Mouse (Mus musculus) neural tube, embryonic 13.5 days (tissue): ENCODE measurements around the gene Bbs5. TPM values are rescaled to one million over a fixed set of nuclear protein-coding genes. Genes with fewer than 3 reads are reported as not detected.
A peak's percentile ranks its signal among the peaks of the same experiment; 100 is the strongest.
"Not testable (repeated sequence)": the region's sequence is repeated elsewhere in the genome, so short reads cannot be mapped to it uniquely, and the experiment has no call there.

ENCODE experiments used
- ATAC-seq: fragments of 200-750 bp; cut with Nextera tagmentation; 2 replicates; pipeline ENCODE4 v1.8.0; 2017; ENCODE audit warnings: low read depth, mild to moderate bottlenecking, moderate TSS enrichment, moderate library complexity
- H3K27ac ChIP-seq: fragments of 300-500 bp; sonication (generic); replicated peaks from 2 replicates; pipeline ENCODE4 v1.5.1; 2015; ENCODE audit warnings: moderate library complexity, mild to moderate bottlenecking, inconsistent platforms
- H3K27me3 ChIP-seq: fragments of 300-500 bp; sonication (generic); 2 replicates; pipeline ENCODE4 v1.6.1; 2015; ENCODE audit warnings: mild to moderate bottlenecking, inconsistent platforms
- H3K36me3 ChIP-seq: fragments of 300-500 bp; sonication (generic); 2 replicates; pipeline ENCODE4 v1.6.1; 2015; ENCODE audit warnings: mild to moderate bottlenecking, inconsistent platforms
- H3K4me1 ChIP-seq: fragments of 300-500 bp; sonication (generic); replicated peaks from 2 replicates; pipeline ENCODE4 v1.6.1; 2015; ENCODE audit warnings: inconsistent platforms
- H3K4me2 ChIP-seq: fragments of 300-500 bp; sonication (generic); 2 replicates; pipeline ENCODE4 v1.6.1; 2015; ENCODE audit warnings: inconsistent platforms, mild to moderate bottlenecking, moderate library complexity
- H3K4me3 ChIP-seq: fragments of 300-500 bp; sonication (generic); 2 replicates; pipeline ENCODE4 v1.5.1; 2015; ENCODE audit warnings: mild to moderate bottlenecking, inconsistent platforms
- H3K9ac ChIP-seq: fragments of 300-500 bp; sonication (generic); 2 replicates; pipeline ENCODE4 v1.6.1; 2015; ENCODE audit warnings: moderate library complexity, mild to moderate bottlenecking, inconsistent platforms
- H3K9me3 ChIP-seq: fragments of 300-500 bp; sonication (generic); 2 replicates; pipeline ENCODE4 v1.6.1; 2016; ENCODE audit warnings: inconsistent platforms
- WGBS: fragments of 180-500 bp; shearing (Covaris S2); methylation state at CpG from one replicate; pipeline ENCODE4 v1.1.7; 2015; 5-methylcytosine and 5-hydroxymethylcytosine counted together
- polyA plus RNA-seq: library from polyadenylated mRNA; unstranded; fragments of >200 nt; fragmentation: Nextera tagmentation; extraction: Ambion mirVana; gene quantifications from 2 replicates; pipeline ENCODE4 v1.2.1, GENCODE M21; 2015

Gene Bbs5
- polyA plus RNA-seq, 1 experiment from 2014 or later = 25.8 TPM

GRCm38 (mm10) chr2:69635064-69635701 is 11.8 kb upstream of the Bbs5 start:
- Histone ChIP-seq H3K27ac (no peak overlapping the region), H3K4me2 (peak overlapping the region; percentile 50), H3K36me3 (no peaks in the 10 kb centered on the region), H3K27me3 (peaks cover 3% of the 10 kb centered on the region; the same call in 1 of the 2 replicates), H3K9me3 (no peaks in the 10 kb centered on the region), H3K9ac (0 out of 2 replicates have a peak overlapping the region, but pooled peaks have one; percentile 22), H3K4me1 (no peaks in the 10 kb centered on the region; the same call in 1 of the 2 replicates), H3K4me3 (peak overlapping the region; percentile 27)
- ATAC-seq = no peak
- WGBS = 12% methylated on average over 11 of the region's 11 CpGs

- H3K27me3 ChIP-seq = peaks cover 3% of the 10 kb centered on the region; the same call in 1 of the 2 replicates
- no peak for ATAC-seq
- H3K4me1 ChIP-seq = no peaks in the 10 kb centered on the region; the same call in 1 of the 2 replicates
- no peak overlapping the region for H3K9ac ChIP-seq
- 74% methylated on average over 6 of the region's 6 CpGs for WGBS
- no peak overlapping the region for H3K4me2 ChIP-seq
- no peak overlapping the region for H3K4me3 ChIP-seq
- H3K36me3 ChIP-seq = no peaks in the 10 kb centered on the region
- H3K9me3 ChIP-seq = no peaks in the 10 kb centered on the region
- no peak overlapping the region for H3K27ac ChIP-seq
Observed at GRCm38 (mm10) chr2:69635807-69636206, 11.2 kb upstream of the Bbs5 start.

- 78% methylated on average over 7 of the region's 7 CpGs for WGBS
- H3K36me3 ChIP-seq, ATAC-seq, H3K4me3 ChIP-seq, H3K9me3 ChIP-seq, H3K27ac ChIP-seq, H3K4me1 ChIP-seq, H3K9ac ChIP-seq, H3K27me3 ChIP-seq, H3K4me2 ChIP-seq: not testable (repeated sequence)
Observed at GRCm38 (mm10) chr2:69637989-69638388, 9.0 kb upstream of the Bbs5 start.

- H3K27ac ChIP-seq = no peak overlapping the region
- no peak overlapping the region for H3K9ac ChIP-seq
- no peaks in the 10 kb centered on the region for H3K36me3 ChIP-seq
- 0 out of 2 replicates have a peak overlapping the region, but pooled peaks have one; percentile 13 for H3K4me2 ChIP-seq
- no peak overlapping the region for H3K4me3 ChIP-seq
- peak; percentile 60; the same call in 1 of the 2 replicates for ATAC-seq
- H3K27me3 ChIP-seq = no peaks in the 10 kb centered on the region
- no peaks in the 10 kb centered on the region for H3K9me3 ChIP-seq
- WGBS = 46% methylated on average over 10 of the region's 10 CpGs
- no peaks in the 10 kb centered on the region; the same call in 1 of the 2 replicates for H3K4me1 ChIP-seq
Observed at GRCm38 (mm10) chr2:69640100-69640499, 6.9 kb upstream of the Bbs5 start.

- no peaks in the 10 kb centered on the region for H3K27me3 ChIP-seq
- no peak for ATAC-seq
Observed at GRCm38 (mm10) chr2:69644968-69645617, 1.9 kb upstream of the Bbs5 start.

GRCm38 (mm10) chr2:69649716-69650115 is 2.7 kb downstream of the Bbs5 start:
- no peak overlapping the region for H3K27ac ChIP-seq
- no peaks in the 10 kb centered on the region for H3K27me3 ChIP-seq
- H3K4me2 ChIP-seq = no peak overlapping the region
- H3K4me1 ChIP-seq = peaks cover 11% of the 10 kb centered on the region
- H3K36me3 ChIP-seq = peaks cover 21% of the 10 kb centered on the region
- no peak for ATAC-seq
- WGBS = 93% methylated on average over 5 of the region's 5 CpGs
- H3K9ac ChIP-seq = no peak overlapping the region
- no peaks in the 10 kb centered on the region for H3K9me3 ChIP-seq
- H3K4me3 ChIP-seq = no peak overlapping the region

More at GRCm38 (mm10) chr2:69644968-69645617, 1.9 kb upstream of the Bbs5 start:
- Histone ChIP-seq H3K27ac (no peak overlapping the region), H3K4me3 (no peak overlapping the region), H3K9ac (no peak overlapping the region), H3K4me1 (peaks cover 11% of the 10 kb centered on the region), H3K4me2 (no peak overlapping the region), H3K36me3 (no peaks in the 10 kb centered on the region), H3K9me3 (no peaks in the 10 kb centered on the region)
- 95% methylated on average over 11 of the region's 11 CpGs for WGBS

GRCm38 (mm10) chr2:69659326-69659725 is 12.4 kb downstream of the Bbs5 start:
- Histone ChIP-seq H3K4me3 (no peak overlapping the region), H3K4me2 (no peak overlapping the region), H3K27ac (no peak overlapping the region), H3K36me3 (peaks cover 83% of the 10 kb centered on the region), H3K4me1 (no peaks in the 10 kb centered on the region), H3K9ac (no peak overlapping the region), H3K9me3 (no peaks in the 10 kb centered on the region), H3K27me3 (no peaks in the 10 kb centered on the region)
- WGBS = 96% methylated on average over 4 of the region's 4 CpGs
- ATAC-seq = no peak

- Histone ChIP-seq H3K4me3 (no peak overlapping the region), H3K9me3 (no peaks in the 10 kb centered on the region), H3K27me3 (no peaks in the 10 kb centered on the region), H3K36me3 (peaks cover 64% of the 10 kb centered on the region), H3K27ac (no peak overlapping the region), H3K9ac (no peak overlapping the region), H3K4me1 (no peaks in the 10 kb centered on the region), H3K4me2 (no peak overlapping the region)
- no peak for ATAC-seq
- 90% methylated on average over 13 of the region's 13 CpGs for WGBS
Observed at GRCm38 (mm10) chr2:69663827-69664476, 17.0 kb downstream of the Bbs5 start.

GRCm38 (mm10) chr2:69667656-69668055 is 20.7 kb downstream of the Bbs5 start:
- WGBS = 93% methylated on average over 4 of the region's 4 CpGs
- H3K36me3 ChIP-seq = peaks cover 41% of the 10 kb centered on the region

GRCm38 (mm10) chr2:69668414-69668813 is 21.4 kb downstream of the Bbs5 start:
- no peak for ATAC-seq
- Histone ChIP-seq H3K4me3 (no peak overlapping the region), H3K9me3 (no peaks in the 10 kb centered on the region), H3K9ac (no peak overlapping the region), H3K27ac (no peak overlapping the region), H3K27me3 (no peaks in the 10 kb centered on the region), H3K4me1 (no peaks in the 10 kb centered on the region), H3K4me2 (no peak overlapping the region), H3K36me3 (peaks cover 33% of the 10 kb centered on the region)
- WGBS = 73% methylated on average over 6 of the region's 6 CpGs

More at GRCm38 (mm10) chr2:69667656-69668055, 20.7 kb downstream of the Bbs5 start:
- ATAC-seq = no peak
- Histone ChIP-seq H3K4me1 (no peaks in the 10 kb centered on the region), H3K9ac (no peak overlapping the region), H3K27me3 (no peaks in the 10 kb centered on the region), H3K4me3 (no peak overlapping the region), H3K9me3 (no peaks in the 10 kb centered on the region), H3K27ac (no peak overlapping the region), H3K4me2 (no peak overlapping the region)

- Histone ChIP-seq H3K4me3 (no peak within 1 kb of the TSS), H3K4me1 (no peaks in the 10 kb centered on the region), H3K27ac (no peak within 1 kb of the TSS), H3K36me3 (peaks cover 22% of the 10 kb centered on the region), H3K9me3 (no peaks in the 10 kb centered on the region), H3K9ac (no peak within 1 kb of the TSS), H3K27me3 (no peaks in the 10 kb centered on the region), H3K4me2 (no peak within 1 kb of the TSS)
- ATAC-seq = no peak
- WGBS = 86% methylated on average over 9 of the region's 9 CpGs
Observed at GRCm38 (mm10) chr2:69669853-69670252, 22.9 kb downstream of the Bbs5 start, which contains the start of gene Klhl41. TSS of gene Klhl41 (plus strand) at chr2:69670120.

- H3K36me3 ChIP-seq = peaks cover 8% of the 10 kb centered on the region
- H3K4me1 ChIP-seq = no peaks in the 10 kb centered on the region
- H3K9ac ChIP-seq = no peak overlapping the region
- WGBS = 77% methylated on average over 5 of the region's 5 CpGs
- ATAC-seq = no peak
- no peaks in the 10 kb centered on the region for H3K27me3 ChIP-seq
- no peak overlapping the region for H3K4me2 ChIP-seq
- no peak overlapping the region for H3K4me3 ChIP-seq
- no peak overlapping the region for H3K27ac ChIP-seq
- no peaks in the 10 kb centered on the region for H3K9me3 ChIP-seq
Observed at GRCm38 (mm10) chr2:69673723-69674122, 26.8 kb downstream of the Bbs5 start.
